Mouse (Mus musculus) right cerebral cortex, postnatal 4 days (tissue): ENCODE measurements around the gene Armcx1.
"Not testable (repeated sequence)": the region's sequence is repeated elsewhere in the genome, so short reads cannot be mapped to it uniquely, and the experiment has no call there.

ENCODE experiments used
- DNase-seq: peaks from one replicate; pipeline ENCODE4 v3.0.0-alpha.2; 2022

The Armcx1 gene

DNA sequence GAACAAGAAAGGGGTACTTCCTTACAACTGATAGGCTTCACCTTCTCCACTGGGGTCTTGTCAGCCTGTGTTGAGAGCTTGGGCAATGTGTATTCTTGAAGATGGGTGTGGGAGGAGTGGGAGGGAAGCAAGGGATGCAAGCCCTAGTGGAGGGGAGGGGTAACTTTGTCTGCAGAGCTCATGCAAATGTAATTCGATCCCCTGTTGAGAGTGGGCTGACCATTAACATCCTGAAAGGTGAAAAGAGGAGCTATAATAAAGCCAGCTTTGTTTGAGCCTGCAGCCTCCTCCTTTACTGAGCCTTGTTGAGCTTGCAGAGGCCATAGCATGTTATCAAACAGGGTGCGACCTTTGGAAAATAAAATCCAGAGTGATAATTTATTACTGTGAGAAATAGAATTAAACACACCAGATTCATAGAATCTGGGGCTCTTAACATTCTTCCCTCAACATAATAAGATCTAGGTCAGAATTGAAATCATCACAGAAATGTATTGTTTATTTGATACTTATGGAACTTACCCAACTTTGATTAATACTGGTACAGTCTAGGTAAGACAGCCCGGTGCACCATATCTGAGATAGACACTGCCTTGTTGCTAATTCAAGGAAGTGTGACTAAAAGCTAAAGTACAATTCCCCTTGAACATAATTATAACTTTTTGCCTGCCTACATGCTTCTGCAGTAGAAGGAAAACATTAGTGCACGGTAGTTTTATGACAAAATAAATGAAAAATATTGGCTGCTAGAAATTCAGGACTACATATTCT, 45.9 kb downstream of the Armcx1 start:
- DNase-seq: not testable (repeated sequence)
